Mouse (Mus musculus): ENCODE measurements at regions not wholly inside any gene's neighbourhood (a gene's known extent, or its start where the extent isn't known, plus 50 kb on each side); places are given as distances from the start of the nearest gene placed in this dataset.

DNA sequence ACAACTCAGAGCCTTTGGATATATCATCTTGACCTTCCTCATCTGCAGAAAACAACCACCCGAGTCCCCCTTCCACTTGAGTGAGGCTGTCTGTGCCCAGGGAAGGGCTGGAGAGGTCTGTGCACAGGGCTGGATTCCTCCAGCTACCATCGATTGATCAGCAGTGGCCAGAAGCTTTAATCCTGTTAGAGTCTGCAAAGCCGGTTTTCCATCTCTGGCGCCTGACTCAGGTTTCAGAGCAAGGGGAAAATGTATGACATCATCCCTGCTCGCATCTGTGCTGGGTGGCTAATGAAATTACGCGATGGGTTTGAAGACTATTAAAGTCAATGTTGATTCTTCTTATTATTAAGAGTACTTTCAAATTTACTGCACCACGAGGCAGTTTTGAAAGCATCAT is 229.4 kb upstream of the Slc30a5 start:
- ATAC-seq (ENCODE audit: insufficient read depth) (no peak), DNase-seq (ENCODE audit: low read depth in 3 of 3, low spot score in 3 of 3) (no peak)
- no peak overlapping the region for H3K27ac ChIP-seq
- no peaks in the 10 kb centered on the region for H3K36me3 ChIP-seq (replicated peaks; ENCODE audit: control insufficient read depth, insufficient read depth, low read depth)
- H3K27me3 ChIP-seq (ENCODE audit: control insufficient read depth, insufficient read depth, low read length): no peaks in the 10 kb centered on the region
- H3K9me3 ChIP-seq (ENCODE audit: control insufficient read depth, low read length): no peaks in the 10 kb centered on the region
- H3K9ac ChIP-seq (replicated peaks): no peak overlapping the region
- H3K4me3 ChIP-seq (ENCODE audit: insufficient read depth in 1 of 2, low read depth in 2 of 2, low read length in 2 of 2): no peak overlapping the region
- no peak for TF ChIP-seq CTCF (IDR thresholded peaks at IDR 0.05; ENCODE audit: low read depth)
- no peak for TF ChIP-seq EP300 (IDR thresholded peaks at IDR 0.05; ENCODE audit: low read depth)
- 62% methylated on average over 8 of the region's 8 CpGs for WGBS (ENCODE audit: insufficient replicate concordance)
- no peak overlapping the region for H3K4me2 ChIP-seq (ENCODE audit: low read depth)
- H3K4me1 ChIP-seq (replicated peaks; ENCODE audit: control insufficient read depth in 2 of 2, insufficient read depth in 2 of 2, low read length in 1 of 2): no peaks in the 10 kb centered on the region

DNA sequence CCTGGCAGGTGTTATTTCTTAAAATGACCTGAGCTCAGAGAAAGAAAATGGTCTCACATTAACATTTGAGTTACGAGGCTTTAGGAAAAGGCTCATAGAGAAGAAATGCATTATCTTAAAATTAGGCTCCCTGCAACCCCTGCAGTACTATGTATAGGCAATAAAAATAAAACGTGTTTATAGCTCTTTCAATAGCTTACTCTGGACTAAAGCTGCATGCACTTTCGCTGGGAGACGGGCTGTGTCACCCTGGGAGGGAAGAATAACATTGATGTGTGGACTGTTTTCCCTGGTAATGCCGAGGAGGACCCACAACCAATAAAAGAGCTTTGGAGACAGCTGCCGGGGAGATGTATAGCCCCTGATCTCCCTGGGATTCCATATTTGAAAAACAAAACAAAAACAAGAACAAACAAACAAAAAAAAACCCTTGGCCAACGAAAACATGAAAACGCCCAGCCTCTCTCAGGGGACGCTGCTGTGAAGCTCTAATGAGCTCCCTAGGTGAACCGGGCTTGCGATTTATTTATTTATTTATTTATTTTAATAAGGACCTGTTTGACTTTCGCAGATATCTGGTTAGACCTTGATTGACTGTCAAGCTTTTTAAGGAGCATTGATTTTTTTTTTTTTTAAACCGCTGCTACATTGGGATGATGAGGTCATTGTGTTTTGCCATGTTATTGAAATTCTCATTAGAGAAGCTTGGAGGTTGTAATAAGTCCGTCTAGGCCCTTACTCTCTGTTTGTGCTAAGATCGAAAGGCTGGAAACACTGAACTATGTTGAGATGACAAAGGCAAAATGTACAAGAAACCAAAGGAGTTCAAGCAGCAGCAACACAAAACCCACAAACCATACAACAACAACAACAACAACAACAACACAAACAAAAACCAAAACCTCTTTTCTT is 228.3 kb upstream of the Slc30a5 start:
- H3K36me3 ChIP-seq (replicated peaks; ENCODE audit: control insufficient read depth, insufficient read depth, low read depth): no peaks in the 10 kb centered on the region
- H3K27me3 ChIP-seq (ENCODE audit: control insufficient read depth, insufficient read depth, low read length): no peaks in the 10 kb centered on the region
- H3K4me1 ChIP-seq (replicated peaks; ENCODE audit: control insufficient read depth in 2 of 2, insufficient read depth in 2 of 2, low read length in 1 of 2): no peaks in the 10 kb centered on the region
- no peak overlapping the region for H3K4me2 ChIP-seq (ENCODE audit: low read depth)
- ATAC-seq (ENCODE audit: insufficient read depth) (no peak), DNase-seq (ENCODE audit: low read depth in 3 of 3, low spot score in 3 of 3) (no peak)
- no peak overlapping the region for H3K27ac ChIP-seq
- TF ChIP-seq CTCF (IDR thresholded peaks at IDR 0.05; ENCODE audit: low read depth) (no peak), EP300 (IDR thresholded peaks at IDR 0.05; ENCODE audit: low read depth) (no peak)
- H3K9me3 ChIP-seq (ENCODE audit: control insufficient read depth, low read length): no peaks in the 10 kb centered on the region
- H3K4me3 ChIP-seq (ENCODE audit: insufficient read depth in 1 of 2, low read depth in 2 of 2, low read length in 2 of 2): no peak overlapping the region
- 64% methylated on average over 15 of the region's 15 CpGs for WGBS (ENCODE audit: insufficient replicate concordance)
- no peak overlapping the region for H3K9ac ChIP-seq (replicated peaks)

DNA sequence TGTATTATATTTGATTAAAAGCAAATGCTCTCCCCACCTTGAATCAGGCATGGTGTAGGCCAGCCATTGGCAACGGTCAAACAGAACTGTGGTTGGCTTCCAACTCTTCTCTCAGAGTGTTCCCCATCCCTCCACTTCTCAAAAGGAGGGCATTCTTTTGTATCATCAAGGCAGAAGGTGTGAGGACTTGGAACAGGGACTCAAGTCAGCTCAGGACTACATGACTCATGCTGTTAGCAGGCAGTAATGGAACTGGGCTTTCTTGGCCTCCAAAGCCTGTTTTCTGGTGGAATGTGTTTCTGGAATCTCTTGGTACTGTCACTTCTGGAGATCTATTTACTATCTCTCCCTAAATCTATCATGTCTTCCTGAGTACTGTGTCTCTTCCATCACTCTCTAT is 216.3 kb upstream of the Slc30a5 start:
- no peak overlapping the region for H3K4me2 ChIP-seq (ENCODE audit: low read depth)
- ATAC-seq (ENCODE audit: insufficient read depth) (no peak), DNase-seq (ENCODE audit: low read depth in 3 of 3, low spot score in 3 of 3) (no peak)
- no peak overlapping the region for H3K9ac ChIP-seq (replicated peaks)
- H3K4me1 ChIP-seq (replicated peaks; ENCODE audit: control insufficient read depth in 2 of 2, insufficient read depth in 2 of 2, low read length in 1 of 2): no peaks in the 10 kb centered on the region
- no peaks in the 10 kb centered on the region for H3K36me3 ChIP-seq (replicated peaks; ENCODE audit: control insufficient read depth, insufficient read depth, low read depth)
- no peak overlapping the region for H3K4me3 ChIP-seq (ENCODE audit: insufficient read depth in 1 of 2, low read depth in 2 of 2, low read length in 2 of 2)
- TF ChIP-seq CTCF (IDR thresholded peaks at IDR 0.05; ENCODE audit: low read depth): no peak
- no peak for TF ChIP-seq EP300 (IDR thresholded peaks at IDR 0.05; ENCODE audit: low read depth)
- H3K27me3 ChIP-seq (ENCODE audit: control insufficient read depth, insufficient read depth, low read length): no peaks in the 10 kb centered on the region
- no peaks in the 10 kb centered on the region for H3K9me3 ChIP-seq (ENCODE audit: control insufficient read depth, low read length)
- no peak overlapping the region for H3K27ac ChIP-seq
- WGBS (ENCODE audit: insufficient replicate concordance): 65% methylated on average over 1 of the region's 1 CpGs

DNA sequence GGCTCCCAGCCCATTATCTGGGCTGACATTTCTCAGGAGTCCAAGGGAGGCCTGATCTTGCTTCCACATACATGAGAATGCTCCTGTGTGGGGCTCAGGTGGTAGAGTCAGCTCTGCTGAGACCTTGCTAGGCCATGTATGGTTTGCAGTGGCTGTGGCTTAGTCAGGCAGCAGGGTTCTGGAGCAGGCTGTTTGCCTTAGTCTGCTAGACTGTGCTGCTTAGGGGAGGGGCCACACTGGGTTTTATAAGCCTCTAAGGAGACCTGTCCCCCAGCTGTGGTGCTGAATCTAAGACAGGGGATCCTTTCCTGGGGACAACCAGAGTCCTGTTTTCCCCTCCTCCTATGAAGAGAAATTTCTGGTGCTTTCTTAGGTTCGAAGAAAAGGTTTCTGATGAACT is 199.4 kb upstream of the Slc30a5 start:
- Histone ChIP-seq H3K9ac (replicated peaks) (no peak overlapping the region), H3K27me3 (ENCODE audit: control insufficient read depth, insufficient read depth, low read length) (no peaks in the 10 kb centered on the region), H3K4me1 (replicated peaks; ENCODE audit: control insufficient read depth in 2 of 2, insufficient read depth in 2 of 2, low read length in 1 of 2) (no peaks in the 10 kb centered on the region), H3K36me3 (replicated peaks; ENCODE audit: control insufficient read depth, insufficient read depth, low read depth) (no peaks in the 10 kb centered on the region), H3K9me3 (ENCODE audit: control insufficient read depth, low read length) (no peaks in the 10 kb centered on the region), H3K4me2 (ENCODE audit: low read depth) (no peak overlapping the region), H3K4me3 (ENCODE audit: insufficient read depth in 1 of 2, low read depth in 2 of 2, low read length in 2 of 2) (no peak overlapping the region), H3K27ac (no peak overlapping the region)
- DNase-seq (ENCODE audit: low read depth in 3 of 3, low spot score in 3 of 3) (no peak), ATAC-seq (ENCODE audit: insufficient read depth) (no peak)
- 40% methylated on average over 1 of the region's 1 CpGs for WGBS (ENCODE audit: insufficient replicate concordance)
- TF ChIP-seq CTCF (IDR thresholded peaks at IDR 0.05; ENCODE audit: low read depth) (no peak), EP300 (IDR thresholded peaks at IDR 0.05; ENCODE audit: low read depth) (no peak)

- H3K4me1 ChIP-seq (replicated peaks; ENCODE audit: control insufficient read depth in 2 of 2, insufficient read depth in 2 of 2, low read length in 1 of 2): no peaks in the 10 kb centered on the region
- ATAC-seq (ENCODE audit: insufficient read depth): no peak
- H3K27me3 ChIP-seq (ENCODE audit: control insufficient read depth, insufficient read depth, low read length): no peaks in the 10 kb centered on the region
- H3K9me3 ChIP-seq (ENCODE audit: control insufficient read depth, low read length): no peaks in the 10 kb centered on the region
- no peak overlapping the region for H3K4me2 ChIP-seq (ENCODE audit: low read depth)
- no peak overlapping the region for H3K4me3 ChIP-seq (ENCODE audit: insufficient read depth in 1 of 2, low read depth in 2 of 2, low read length in 2 of 2)
- no peak overlapping the region for H3K9ac ChIP-seq (replicated peaks)
- H3K27ac ChIP-seq: no peak overlapping the region
- TF ChIP-seq EP300 (IDR thresholded peaks at IDR 0.05; ENCODE audit: low read depth) (no peak), CTCF (IDR thresholded peaks at IDR 0.05; ENCODE audit: low read depth) (no peak)
- no peaks in the 10 kb centered on the region for H3K36me3 ChIP-seq (replicated peaks; ENCODE audit: control insufficient read depth, insufficient read depth, low read depth)
- no peak for DNase-seq (ENCODE audit: low read depth in 3 of 3, low spot score in 3 of 3)
These were observed 192.8 kb upstream of the Slc30a5 start for GRCm38 (mm10) chr13:101026043-101026442.

All from liver, embryonic 14.5 days (tissue).